Mouse (Mus musculus): Measurements from ENCODE around the gene Fbxl19.
"Not testable (repeated sequence)": the region's sequence is repeated elsewhere in the genome, so short reads cannot be mapped to it uniquely, and the experiment has no call there.

Fbxl19 gene

DNA sequence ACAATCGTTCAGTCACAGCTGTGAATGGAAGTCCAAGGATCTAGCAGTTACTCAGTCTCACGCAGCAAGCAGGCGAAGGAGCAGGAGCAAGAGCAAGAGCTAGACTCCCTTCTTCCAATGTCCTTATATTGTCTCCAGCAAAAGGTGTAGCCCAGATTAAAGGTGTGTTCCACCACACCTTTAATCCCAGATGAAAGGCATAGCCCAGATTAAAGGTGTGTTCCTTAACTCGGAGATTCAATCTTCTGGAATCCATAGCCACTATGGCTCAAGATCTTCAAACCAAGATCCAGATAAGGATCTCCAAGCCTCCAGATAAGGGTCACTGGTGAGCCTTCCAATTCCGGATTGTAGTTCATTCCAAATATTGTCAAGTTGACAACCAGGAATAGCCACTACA, 12.3 kb upstream of the Fbxl19 start, which contains the start of gene Ctf2:
Gene Ctf2 (minus strand): TSS at position 101 of the 400 bp plus-strand sequence.
- not testable (repeated sequence) for DNase-seq

DNA sequence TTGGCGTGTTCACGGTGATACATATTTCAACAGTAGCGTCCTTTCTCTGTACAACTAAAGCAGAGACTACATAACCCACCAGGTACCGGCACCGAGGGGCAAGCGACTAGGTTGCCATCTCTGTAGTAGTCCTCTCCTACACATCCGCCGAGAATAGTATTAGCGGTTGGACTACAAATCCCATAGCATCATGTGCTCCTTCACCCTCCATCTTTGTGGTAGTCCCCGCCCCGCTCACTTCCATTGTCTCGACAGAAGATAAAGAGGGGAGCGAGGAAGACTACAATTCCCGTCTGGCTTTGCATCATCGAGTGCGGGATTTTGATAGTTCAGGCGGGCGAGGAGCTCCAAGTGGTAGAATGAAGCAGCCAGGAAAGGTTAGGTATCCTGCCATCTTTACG, 908 bp downstream of the Fbxl19 start:
- DNase-seq: peak; percentile 92

DNA sequence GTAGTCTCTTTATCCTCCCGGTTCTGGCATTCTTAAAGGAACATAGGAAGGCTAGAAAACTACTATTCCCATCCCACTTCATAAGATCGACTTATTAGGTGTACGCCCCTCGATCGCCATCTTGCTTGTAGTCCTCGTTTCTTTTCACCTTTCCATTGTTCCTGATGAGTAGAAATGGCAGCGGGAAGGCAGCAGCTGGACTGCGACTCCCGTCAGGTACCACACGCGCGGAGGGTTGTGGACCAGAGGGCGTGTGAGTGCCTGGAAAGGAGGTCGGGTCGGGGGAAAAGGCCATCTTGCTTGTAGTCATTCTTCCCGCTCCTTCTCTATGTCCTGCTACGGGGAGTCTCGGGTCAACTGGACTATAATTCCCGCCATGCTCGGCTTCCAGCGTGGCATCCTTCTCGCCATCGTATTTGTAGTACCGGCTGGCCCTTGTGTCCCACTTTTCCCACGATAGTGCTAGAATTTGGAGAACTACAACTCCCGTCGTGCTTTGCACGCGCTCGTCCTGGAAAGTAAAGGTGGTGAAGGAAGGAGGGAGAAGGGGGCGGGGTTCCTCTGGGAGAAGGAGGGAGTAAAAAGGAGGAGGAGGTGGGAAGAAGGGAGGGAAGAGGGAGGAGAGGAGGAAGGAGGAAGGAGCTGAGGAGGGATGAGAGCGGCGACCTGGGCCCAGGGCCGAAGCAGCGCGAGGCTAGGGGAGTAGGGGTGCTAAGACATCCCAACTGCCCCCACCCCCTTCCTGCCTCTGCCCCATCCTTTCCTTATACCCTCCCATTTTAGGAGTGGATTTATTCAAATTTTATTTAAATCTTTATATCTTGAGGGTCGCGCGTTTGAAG, 1.5 kb downstream of the Fbxl19 start:
- DNase-seq: peak; percentile 96

DNA sequence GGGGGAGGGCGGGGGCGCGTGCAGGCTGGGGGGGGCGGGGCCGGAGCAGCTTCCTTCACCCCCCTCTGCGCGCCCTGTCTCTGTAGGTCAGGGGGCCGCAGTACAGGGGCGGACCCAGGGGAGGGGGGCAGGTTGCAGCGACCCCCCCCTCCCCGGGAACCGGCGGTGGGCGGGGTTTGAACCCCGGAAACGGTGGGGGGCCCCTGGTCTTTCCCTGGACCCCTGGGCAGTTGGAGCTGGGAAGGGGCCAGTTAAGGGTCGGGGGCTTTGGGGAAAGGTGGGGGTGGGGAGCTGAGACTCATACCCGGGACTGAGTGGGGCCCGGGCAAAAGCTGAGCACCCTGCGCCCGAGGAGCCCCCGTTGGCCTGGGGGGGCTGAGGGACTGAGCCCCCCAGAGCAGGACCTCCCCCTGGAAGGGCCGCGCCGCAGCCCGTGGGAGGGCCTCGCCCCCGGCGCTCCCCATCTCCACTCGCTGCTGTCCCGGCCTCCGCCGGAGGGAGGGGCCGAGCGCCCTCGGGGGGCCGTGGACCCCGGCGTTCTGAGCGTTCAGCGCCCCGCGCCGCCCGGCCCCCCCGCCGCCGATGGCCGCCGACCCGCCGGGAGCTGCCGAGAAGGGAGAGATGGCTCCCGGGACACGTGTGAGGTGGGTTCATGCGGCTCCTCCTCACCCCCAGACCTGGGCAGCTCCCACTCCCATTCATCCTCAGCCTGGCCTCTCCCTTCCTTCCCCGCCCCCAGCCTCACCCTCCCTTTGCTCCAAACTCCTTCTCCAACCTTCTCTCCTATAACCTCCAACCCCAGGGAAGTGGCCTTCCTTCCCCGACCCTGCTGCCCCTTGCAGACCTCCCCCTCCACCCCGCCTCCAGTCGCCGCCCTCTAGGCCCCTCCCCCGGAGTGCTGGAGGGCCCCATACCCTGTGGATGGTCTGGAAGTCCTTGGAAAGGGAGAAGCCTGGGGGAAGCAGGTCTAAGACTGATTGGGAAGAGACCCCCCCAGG, 2.5 kb downstream of the Fbxl19 start:
- DNase-seq: no peak

DNA sequence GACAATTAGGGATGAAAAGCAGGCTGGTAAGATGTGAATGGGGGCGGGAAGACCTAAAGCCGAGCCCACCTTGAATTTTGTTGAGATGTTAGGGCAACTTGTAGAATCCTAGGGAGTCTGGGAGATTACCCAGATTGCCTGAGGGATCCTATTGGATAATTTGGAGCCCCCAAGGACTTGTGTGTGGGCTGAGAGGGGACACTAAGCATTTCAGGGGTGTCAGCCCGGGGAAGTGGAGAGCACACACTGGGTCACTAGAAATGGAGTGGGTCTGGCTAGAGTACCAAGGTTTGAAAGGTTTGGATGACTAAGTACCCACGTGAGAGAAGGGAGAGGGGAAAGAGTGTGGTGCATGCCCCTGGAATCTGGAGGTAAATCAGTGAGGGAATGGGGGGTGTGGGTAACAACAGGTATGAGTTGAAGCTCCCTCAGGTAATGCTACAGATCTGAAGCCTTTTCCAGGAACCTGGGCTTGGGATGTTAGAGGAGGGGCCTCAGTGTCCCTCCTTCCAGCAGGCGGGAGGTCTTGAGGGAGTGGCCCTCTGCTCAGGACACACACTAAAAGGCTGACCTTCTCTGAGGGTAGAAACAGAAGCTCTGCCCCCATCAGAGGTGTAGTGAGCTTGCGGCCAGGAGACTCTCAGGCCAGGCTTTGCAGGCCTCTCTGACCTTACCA, 3.4 kb downstream of the Fbxl19 start:
- DNase-seq: no peak

DNA sequence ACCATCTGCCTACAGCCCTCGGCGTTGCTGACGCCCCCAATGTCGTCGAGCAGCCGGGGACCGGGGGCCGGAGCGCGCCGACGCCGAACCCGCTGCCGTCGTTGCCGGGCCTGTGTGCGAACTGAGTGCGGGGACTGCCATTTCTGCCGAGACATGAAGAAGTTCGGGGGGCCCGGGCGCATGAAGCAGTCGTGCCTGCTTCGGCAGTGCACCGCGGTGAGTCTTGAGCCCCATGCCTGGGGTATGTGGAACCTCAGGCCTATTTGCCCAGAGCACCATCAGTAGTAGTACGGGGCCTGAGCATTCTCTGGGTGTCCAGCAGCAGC, 3.9 kb downstream of the Fbxl19 start:
- DNase-seq: no peak

DNA sequence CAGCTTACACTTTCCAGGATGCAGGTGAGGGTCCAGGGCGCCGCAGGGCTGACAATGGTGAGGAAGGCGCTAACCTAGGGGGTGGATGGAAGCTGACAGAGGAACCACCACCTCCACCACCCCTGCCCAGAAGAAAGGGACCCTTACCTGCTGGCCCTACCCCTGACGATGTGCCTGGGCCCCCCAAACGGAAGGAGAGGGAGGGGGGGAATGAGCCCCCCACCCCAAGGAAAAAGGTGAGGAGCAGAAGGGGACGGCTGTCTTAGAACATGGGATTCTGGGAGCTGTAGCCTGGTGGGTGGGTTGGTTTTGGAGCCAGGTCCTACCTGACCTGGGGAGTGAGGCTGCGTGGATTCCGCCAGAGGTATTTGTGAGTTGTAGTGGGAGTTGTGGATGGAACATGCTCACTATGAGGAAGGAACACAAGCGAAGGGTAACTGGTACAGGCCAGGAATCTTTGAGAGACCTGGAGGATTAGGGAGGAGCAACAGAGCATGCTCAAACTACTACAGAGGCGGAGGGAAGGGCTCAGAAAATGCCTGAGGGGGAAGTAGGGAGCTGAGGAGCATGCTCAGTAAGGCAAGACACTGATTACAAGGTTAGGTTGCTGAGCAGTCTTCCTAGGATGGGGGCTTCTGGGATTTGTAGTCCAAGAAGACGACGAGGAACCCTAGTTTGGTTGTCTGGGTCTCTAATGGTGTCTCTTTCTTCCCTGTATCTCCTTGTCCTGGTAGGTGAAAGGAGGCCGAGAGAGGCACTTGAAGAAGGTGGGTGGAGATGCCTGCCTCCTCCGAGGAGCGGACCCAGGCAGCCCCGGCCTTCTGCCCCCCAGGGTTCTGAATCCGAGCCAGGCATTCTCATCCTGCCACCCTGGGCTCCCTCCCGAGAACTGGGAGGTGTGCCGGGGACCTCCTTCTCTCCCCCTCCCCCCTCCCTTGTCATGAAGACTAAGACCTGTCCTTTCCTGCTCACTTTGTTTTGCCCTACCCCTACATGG, 6.1 kb downstream of the Fbxl19 start:
- no peak for DNase-seq

DNA sequence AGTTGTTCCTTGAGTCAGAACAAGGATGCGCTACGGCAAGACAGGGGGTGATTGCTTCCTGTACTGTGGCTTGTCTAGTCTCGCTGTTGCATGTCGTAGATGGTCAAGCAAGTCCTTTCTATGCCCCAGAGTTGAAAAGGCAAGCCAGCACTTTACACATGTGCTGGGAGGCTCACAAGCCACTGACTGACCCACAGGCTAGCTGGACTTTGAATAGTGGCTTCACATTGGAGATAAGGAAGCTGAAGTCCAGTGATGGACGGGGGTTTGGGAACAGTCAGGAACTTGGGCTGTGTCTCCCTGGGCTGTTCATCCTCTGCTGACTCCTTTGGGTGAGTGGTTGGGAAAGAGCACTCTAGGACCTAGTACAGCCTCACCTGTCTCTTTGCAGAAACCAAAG, 7.3 kb downstream of the Fbxl19 start:
- DNase-seq: no peak

DNA sequence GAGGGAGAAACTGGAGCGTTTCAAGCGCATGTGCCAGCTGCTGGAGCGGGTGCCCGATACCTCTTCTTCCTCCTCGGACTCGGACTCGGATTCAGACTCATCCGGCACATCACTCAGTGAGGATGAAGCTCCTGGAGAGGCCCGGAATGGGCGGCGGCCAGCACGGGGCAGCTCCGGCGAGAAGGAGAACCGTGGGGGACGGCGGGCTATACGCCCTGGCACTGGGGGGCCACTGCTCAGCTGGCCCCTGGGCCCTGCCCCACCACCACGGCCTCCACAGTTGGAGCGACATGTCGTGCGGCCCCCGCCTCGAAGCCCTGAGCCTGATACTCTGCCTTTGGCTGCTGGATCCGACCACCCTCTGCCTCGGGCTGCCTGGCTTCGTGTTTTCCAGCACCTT, 7.7 kb downstream of the Fbxl19 start:
- no peak for DNase-seq

DNA sequence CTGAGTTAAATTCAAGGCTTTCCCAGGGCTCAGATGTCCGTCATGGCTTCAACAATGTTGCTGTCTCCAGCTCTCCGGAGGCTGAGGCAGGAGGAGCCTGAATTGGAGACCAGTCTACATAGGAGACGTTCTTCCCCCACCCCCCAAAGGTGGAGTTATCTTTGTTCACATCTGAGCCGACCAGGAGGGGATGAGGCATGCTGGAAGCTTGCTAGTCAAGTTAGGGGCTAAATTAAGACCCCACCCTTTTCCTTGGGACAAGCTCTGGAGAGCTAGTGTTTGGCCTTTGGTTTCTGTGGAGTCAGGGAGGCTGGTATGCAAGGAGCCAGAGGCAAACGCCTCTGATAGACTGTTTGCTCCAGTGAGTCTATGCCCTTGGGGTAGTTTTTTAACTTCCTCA, 8.8 kb downstream of the Fbxl19 start:
- no peak for DNase-seq

DNA sequence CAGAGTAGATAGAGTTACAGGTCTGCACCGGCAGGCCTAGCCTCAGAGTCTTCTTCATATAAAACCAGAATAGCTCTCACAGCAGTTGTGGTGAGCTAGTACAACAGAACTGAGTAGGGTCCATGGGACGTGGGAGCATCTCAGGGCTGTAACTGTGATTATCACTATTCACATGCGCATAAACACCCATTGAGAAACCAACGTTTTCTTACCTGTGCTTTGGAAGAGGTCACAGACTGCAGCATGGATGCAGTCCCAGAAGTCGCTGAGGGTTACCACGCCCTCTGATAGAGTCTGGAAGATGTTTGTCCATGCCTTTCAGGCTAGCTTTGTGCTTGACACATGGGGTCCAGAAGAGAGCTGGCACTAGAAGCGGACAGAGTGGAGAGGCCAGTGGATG, 9.4 kb downstream of the Fbxl19 start:
- DNase-seq: no peak

DNA sequence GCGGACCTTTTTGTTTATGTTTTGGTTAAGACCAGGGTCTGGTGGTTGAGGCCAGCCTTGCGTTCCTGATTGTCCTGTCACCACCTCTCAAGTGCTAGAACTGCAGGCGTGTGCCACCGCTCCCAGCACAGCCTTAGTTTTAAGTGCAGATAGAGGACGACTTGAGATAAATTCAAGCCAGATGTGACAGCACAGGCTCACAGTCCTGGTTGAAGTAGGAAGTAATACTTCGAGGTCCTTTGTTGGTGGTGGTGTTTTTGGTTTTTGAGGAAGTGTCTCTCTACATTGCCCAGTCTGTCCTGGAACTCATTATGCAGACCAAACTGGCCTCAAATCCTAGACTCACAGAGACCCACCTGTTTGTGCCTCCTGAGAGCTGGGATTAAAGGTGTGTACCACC, 15.4 kb downstream of the Fbxl19 start:
- DNase-seq: no peak

DNA sequence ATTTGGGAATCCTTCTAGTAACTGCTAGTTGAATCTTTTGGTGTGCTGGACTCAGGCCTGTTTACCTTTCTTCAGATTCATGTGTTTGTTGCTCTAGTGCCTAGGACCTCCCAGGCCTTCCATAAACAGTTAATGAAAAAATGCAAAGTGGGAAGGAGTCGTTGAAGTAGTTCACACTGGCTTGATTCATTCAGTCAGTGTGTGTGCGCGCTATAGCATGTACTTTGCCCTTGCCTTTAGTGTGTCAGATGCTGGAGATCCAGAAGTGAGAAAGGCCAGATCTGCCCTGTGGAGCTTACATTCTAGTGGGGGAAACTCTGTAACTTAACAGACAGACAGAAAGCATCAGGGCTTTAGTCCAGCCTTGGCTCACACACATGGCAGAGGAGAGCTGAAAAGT, 16.1 kb downstream of the Fbxl19 start:
- no peak for DNase-seq

DNA sequence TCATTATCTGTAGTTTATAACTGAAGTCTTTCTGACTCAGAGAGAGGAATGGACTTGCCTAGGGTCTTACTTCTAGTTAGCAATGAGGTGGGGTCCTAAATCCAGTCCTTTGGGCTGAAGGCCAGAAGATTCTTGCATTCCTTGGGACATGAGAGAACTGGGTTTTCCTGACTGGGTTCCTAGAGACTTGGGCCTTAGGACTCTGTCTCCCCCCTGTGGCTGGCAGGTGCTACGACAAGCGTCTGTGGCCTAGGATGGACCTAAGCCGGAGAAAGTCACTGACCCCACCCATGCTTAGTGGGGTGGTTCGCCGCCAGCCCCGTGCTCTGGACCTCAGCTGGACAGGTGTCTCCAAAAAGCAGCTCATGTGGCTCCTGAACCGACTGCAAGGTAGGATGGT, 16.7 kb downstream of the Fbxl19 start:
- no peak for DNase-seq

DNA sequence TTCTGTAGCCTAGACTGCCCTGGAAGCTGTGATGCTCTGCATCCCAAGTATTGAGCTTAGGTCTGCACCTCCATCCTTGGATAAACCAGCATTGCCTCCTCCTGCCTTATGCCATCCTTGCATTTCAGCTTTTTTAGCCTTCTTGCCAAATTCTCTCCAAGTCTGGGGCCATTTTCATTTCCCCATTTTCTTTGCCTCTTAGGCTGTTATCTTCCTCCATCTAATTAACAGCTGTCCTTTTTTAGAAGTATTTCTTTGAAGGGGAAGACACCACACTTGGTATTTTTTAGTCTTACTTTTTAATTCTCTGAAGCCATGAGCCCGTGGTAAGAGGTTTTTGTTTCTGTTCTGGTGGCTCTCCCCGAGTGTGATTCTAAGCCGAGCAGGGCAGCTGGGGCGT, 19.3 kb downstream of the Fbxl19 start:
- no peak for DNase-seq

DNA sequence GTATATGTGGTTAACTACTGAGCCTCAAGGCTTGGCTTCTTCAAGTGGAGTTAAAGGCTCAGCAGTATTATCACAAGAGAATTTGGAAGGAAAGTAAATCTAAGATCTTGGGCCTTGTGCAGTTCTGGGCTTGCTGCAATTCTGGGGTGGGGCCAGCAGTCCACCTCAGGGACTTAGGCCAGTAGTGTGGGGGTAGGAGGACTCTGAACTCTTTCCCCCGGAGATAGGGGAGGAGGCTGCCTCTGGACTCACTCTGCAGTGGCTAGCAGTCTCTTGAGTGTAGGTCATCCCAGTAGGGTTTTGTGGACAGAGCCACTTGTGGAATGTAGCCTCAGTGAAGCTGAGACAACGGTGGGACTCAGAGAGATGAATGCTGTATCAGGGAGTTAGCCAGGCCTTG, 21.4 kb downstream of the Fbxl19 start:
- no peak for DNase-seq

DNA sequence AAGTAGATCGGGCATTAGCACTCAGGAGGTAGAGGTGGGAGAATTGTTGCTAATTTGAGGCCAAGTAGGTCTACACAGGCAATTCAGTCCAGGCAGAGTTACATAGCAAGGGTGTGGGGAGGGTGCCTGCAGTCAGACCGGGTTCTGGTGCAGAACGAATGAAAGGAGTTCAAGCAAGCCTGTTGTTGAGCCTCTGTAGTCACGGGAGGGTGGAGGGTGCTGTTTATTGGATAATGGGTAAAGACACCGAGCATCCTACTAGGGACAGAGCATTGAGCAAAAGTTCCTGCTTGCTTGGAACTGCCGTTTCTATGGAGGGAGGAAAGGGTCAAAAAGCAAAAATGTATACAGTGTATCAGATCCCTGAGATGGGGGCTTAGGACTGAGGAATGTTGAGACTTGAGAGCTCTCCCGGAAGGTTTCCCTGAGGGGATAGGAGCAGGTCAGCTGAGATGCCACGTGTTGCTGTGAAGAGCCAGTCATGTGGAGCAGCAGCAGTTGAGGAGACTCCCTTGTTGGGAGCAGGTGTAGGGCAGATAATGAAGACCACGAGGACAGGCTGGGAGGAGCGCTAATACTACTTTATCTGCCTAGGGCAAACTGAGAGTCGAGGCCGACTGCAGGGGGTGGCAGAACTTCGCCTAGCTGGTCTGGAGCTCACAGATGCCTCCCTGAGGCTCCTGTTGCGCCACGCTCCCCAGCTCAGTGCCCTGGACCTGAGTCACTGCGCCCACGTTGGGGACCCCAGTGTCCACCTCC, 22.7 kb downstream of the Fbxl19 start:
- no peak for DNase-seq

DNA sequence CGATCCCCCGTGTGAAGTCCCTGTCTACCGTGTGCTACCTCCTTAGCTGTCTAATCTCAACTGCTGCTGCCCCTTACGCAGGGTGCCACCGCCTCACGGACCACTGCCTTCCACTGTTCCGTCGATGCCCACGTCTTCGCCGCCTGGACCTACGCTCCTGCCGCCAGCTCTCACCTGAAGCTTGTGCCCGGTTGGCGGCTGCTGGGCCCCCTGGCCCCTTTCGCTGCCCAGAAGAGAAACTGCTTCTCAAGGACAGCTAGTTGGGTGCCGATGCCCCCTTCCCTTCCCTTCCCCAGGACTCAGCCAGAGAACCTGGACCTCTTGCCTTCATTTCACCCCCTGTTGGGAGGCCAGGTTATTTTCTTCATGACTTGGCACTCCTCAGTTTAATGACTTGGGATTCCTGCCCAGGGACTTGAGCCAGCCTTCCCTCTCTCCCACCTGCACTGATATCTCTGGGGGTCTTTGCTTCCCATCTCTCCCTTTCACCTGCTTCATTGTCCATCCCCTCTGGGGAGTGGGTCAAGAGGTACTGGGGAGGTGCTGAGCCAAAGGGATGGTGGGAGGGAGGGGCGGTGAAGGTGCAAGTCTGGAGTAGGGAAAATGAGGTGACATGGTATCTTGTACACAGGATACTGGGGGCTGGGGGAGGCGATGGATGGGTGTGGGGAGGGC, 23.5 kb downstream of the Fbxl19 start:
- no peak for DNase-seq

DNA sequence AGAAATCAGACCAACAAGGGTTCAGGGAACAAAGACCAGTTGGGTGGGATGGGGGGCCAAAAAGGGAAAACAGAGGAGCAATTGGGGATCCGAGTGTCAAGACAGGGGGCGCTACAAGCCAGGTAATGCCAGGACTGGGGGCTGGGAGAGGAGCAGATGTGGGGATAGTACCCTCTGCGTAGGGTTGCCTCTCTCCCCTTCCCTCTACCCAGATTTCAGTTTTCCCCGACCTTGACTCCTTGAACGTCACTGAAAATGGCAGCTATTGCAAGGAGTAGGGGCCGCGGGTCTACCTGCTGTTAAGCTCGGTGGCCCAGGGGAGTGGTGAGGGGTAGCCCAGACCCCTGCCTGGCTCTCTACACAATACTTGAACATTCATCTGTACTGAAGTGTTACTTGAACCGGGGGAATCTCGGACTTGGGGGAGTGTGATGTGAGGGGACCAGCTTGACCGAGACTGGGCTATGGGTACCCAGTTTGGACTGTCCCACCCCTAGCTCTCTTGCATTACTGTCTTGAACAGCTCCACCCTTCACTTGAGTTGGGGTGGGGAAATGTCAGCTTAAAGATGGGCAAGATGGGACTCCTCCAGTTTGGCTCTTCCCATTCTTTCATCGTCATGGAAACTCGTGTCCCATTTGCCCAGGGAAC, 24.1 kb downstream of the Fbxl19 start:
- DNase-seq: no peak

DNA sequence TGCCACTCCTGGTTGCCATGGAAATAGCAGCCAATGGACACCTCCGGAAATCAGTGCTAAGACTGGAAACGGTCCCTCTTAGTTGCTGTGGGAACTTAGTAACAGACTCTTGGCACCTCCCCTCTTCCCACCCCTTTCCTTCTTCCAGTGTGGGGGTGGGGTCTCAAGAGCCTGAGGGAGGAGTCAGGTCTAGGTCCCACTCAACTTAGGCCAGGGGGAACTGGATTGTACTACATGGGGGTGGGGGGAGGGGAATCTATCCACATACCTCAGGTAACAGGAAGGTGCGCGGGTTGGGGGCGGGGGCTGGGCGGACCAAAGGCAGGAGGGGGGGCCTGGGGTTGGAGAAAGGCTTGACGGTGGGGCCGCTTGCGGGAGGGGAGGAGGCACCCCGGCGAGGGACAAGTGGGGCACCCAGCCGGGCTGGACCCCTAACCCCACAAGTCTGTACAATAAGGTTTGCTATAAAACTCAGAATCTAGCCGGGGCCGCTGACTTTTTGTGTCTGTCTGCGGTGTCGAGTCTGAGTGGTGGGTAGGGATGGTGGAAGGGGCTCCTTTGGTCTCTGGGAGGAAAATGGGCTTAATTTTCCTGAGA, 24.8 kb downstream of the Fbxl19 start:
- peak; percentile 96 for DNase-seq
